Mouse (Mus musculus) liver, embryonic 11.5 days (tissue): ENCODE data around the gene Donson. TPM values are rescaled to one million over a fixed set of nuclear protein-coding genes. Genes with fewer than 3 reads are reported as not detected.

Experiments used
- ATAC-seq: fragments of 200-750 bp; cut with Nextera tagmentation; replicated peaks from 2 replicates; pipeline ENCODE4 v1.8.0; 2017; ENCODE audit warnings: moderate number of reproducible peaks, mild to moderate bottlenecking, moderate TSS enrichment, moderate library complexity; ENCODE audit not compliant: low FRiP score
- DNase-seq: peaks from one replicate; pipeline ENCODE4 v3.0.0-alpha.2; 2017; ENCODE audit warnings: low spot score
- H3K27ac ChIP-seq: fragments of 300-500 bp; sonication (generic); 2 replicates; pipeline ENCODE4 v1.5.1; 2014; ENCODE audit warnings: mild to moderate bottlenecking, low read depth, low read length, control low read depth
- H3K27me3 ChIP-seq: fragments of 300-500 bp; sonication (generic); replicated peaks from 2 replicates; pipeline ENCODE4 v1.6.1; 2014; ENCODE audit warnings: low read length, mixed read lengths; ENCODE audit not compliant: control insufficient read depth, insufficient read depth
- H3K36me3 ChIP-seq: fragments of 300-500 bp; sonication (generic); 2 replicates; pipeline ENCODE4 v1.6.1; 2014; ENCODE audit warnings: mild to moderate bottlenecking, low read length, moderate library complexity, mixed read lengths; ENCODE audit not compliant: control insufficient read depth, insufficient read depth
- H3K4me1 ChIP-seq: fragments of 300-500 bp; sonication (generic); replicated peaks from 2 replicates; pipeline ENCODE4 v1.6.1; 2014; ENCODE audit warnings: low read length, mixed read lengths; ENCODE audit not compliant: control insufficient read depth, insufficient read depth
- H3K4me2 ChIP-seq: fragments of 300-500 bp; sonication (generic); 2 replicates; pipeline ENCODE4 v1.6.1; 2014; ENCODE audit warnings: mild to moderate bottlenecking, control low read depth, moderate library complexity
- H3K4me3 ChIP-seq: fragments of 300-500 bp; sonication (generic); 2 replicates; pipeline ENCODE4 v1.5.1; 2014; ENCODE audit warnings: low read depth, low read length, control low read depth
- H3K9ac ChIP-seq: fragments of 300-500 bp; sonication (generic); 2 replicates; pipeline ENCODE4 v1.6.1; 2014; ENCODE audit warnings: low read depth, low read length, control low read depth
- H3K9me3 ChIP-seq: fragments of 300-500 bp; sonication (generic); 2 replicates; pipeline ENCODE4 v1.6.1; 2016; ENCODE audit warnings: low read length, inconsistent platforms, mixed read lengths; ENCODE audit not compliant: control insufficient read depth
- WGBS: fragments of 180-500 bp; shearing (Covaris S2); extraction: QIAGEN DNeasy Blood & Tissue Kit; methylation state at CpG from one replicate; pipeline ENCODE4 v1.1.7; 2014; 5-methylcytosine and 5-hydroxymethylcytosine counted together
- polyA plus RNA-seq: library from polyadenylated mRNA; unstranded; fragments of >200 nt; fragmentation: Nextera tagmentation; extraction: Ambion mirVana; gene quantifications from 2 replicates; pipeline ENCODE4 v1.2.1, GENCODE M21; 2014

Gene Donson
- polyA plus RNA-seq, 1 experiment from 2014 or later, result 38.3 TPM

DNA sequence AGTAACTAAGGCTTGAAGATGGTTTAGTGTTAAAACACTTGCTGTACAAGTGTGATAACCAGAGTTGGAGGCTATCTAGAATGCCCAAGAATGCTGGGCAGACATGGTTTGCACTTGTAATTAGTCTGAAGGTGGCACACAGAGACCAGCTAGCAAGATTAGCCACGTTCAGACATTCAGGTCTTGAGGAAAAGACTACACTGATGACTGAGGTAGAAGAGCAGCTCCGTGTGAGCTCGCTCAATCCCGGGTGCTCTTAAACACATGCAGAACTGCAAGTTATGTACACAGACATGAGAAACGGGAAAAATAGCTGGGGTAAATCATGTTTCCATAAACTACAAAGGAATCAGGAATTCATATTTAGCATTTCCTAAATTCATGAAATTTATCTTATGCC is 7.9 kb downstream of the Donson start:
- Histone ChIP-seq H3K4me2 (no peak overlapping the region), H3K4me3 (no peak overlapping the region), H3K4me1 (no peaks in the 10 kb centered on the region), H3K36me3 (peaks cover 54% of the 10 kb centered on the region), H3K9ac (no peak overlapping the region), H3K27ac (no peak overlapping the region), H3K9me3 (no peaks in the 10 kb centered on the region), H3K27me3 (no peaks in the 10 kb centered on the region)
- ATAC-seq (peak; percentile 24; the same call in 1 of the 2 replicates), DNase-seq (no peak)
- WGBS, result 80% methylated on average over 5 of the region's 5 CpGs

DNA sequence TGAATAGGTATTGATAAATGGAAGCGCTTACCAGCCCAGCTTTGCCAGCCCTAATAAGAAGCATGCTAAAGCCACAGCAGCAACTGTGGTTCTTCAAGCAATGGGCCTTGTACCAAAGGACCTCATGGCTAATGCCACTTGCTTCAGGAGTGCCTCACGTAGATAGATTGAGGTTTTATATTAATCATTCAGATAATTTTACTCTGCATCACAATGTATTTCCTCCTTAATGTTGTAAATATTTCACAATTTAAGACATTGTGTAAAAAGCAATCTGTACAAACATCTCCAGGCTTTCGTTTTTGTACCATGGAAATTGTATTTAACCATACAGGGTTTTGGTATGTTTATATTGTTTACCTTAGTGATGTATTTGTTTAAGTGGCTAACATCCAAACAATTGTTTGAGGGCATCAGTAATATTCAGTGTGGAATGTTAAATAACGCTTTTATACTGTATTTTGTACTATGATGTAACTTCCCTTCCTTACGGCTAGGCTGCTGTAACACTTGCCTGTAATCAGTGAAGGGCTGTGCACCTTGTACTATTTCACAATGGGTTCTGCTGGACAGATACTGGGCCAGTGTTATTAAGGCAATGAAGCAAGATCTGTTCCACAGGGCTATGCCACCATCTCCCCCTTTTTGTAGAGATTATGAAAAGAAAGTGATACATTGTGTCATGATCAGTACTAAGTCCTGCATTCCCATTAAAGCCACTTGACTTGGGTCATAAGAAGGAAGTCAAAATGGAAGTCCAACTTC is 10.2 kb downstream of the Donson start:
- Histone ChIP-seq H3K4me3 (no peak overlapping the region), H3K27me3 (no peaks in the 10 kb centered on the region), H3K9ac (no peak overlapping the region), H3K9me3 (no peaks in the 10 kb centered on the region), H3K27ac (no peak overlapping the region), H3K36me3 (peaks cover 49% of the 10 kb centered on the region), H3K4me2 (no peak overlapping the region), H3K4me1 (no peaks in the 10 kb centered on the region)
- DNase-seq (no peak), ATAC-seq (no peak; the same call in 1 of the 2 replicates)
- WGBS, result 87% methylated on average over 5 of the region's 5 CpGs

DNA sequence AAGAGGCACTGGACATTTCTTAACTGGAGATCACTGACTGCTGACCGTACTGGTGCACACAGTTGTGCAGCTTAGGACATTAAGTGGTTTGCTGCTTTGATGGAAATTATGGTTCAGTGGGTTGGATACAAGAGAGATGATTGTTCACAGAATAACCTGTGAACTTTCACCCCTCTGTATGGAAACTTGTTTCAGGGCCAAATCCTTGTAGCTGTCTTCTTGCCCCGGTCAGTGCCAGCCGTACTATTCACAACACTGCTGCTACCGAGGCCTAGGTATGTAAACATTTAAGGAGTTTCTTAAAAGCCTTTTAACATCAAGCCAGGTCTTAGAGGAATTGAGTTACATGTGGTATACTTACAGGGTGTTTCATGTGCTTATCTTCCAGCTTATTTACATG is 14.1 kb downstream of the Donson start:
- Histone ChIP-seq H3K27ac (no peak overlapping the region), H3K36me3 (peaks cover 58% of the 10 kb centered on the region), H3K27me3 (no peaks in the 10 kb centered on the region), H3K4me2 (no peak overlapping the region), H3K4me3 (no peak overlapping the region), H3K4me1 (no peaks in the 10 kb centered on the region), H3K9ac (no peak overlapping the region), H3K9me3 (no peaks in the 10 kb centered on the region)
- WGBS, result 89% methylated on average over 4 of the region's 4 CpGs
- ATAC-seq (no peak), DNase-seq (no peak)

DNA sequence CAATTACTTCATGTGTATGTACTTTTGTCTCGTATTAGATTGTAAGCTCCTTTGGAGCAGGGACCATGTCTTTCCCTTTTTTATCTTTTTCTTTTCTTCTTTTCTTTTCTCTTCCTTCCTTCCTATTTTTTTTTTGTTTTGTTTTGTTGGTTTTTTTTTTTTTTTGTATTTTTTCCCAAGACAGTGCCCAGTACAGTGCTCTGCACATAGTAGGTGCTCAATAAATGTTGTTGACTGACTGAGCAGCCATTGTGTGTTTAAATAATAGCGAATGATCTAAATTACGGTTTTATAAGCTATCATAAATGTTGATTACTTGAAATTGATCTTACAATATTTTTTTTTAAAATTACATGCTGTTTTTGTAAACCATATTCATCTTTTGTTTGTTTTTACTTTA is 24.8 kb downstream of the Donson start:
- Histone ChIP-seq H3K36me3 (peaks cover 57% of the 10 kb centered on the region), H3K9me3 (no peaks in the 10 kb centered on the region), H3K27me3 (no peaks in the 10 kb centered on the region), H3K4me2 (no peak overlapping the region), H3K4me1 (no peaks in the 10 kb centered on the region), H3K27ac (no peak overlapping the region), H3K4me3 (no peak overlapping the region), H3K9ac (no peak overlapping the region)
- no peak for DNase-seq
- ATAC-seq, result no peak
- WGBS, result 95% methylated on average over 3 of the region's 3 CpGs

DNA sequence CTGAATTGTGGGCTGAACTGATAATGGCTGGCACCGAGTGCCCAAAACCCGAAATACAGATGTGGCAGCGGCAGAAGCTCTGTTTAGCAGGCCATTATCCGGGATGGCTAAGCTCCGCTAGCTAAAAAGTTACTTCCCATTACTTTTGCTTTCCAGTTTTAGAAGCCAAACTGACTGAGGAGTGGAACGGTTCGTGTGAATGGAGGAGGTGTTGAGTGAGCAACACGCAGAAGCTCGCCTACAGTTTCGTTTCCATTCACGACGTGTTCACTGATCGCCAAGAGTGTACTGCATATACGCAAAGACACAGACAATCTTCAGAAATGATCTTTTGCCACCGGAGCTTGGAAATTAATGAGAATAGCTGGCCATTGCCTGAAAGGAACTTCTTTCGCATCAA is 26.2 kb downstream of the Donson start:
- Histone ChIP-seq H3K27ac (no peak overlapping the region), H3K4me3 (no peak overlapping the region), H3K36me3 (peaks cover 71% of the 10 kb centered on the region), H3K9me3 (no peaks in the 10 kb centered on the region), H3K27me3 (no peaks in the 10 kb centered on the region), H3K4me2 (no peak overlapping the region), H3K9ac (no peak overlapping the region), H3K4me1 (no peaks in the 10 kb centered on the region)
- DNase-seq, result no peak
- no peak for ATAC-seq
- 96% methylated on average over 16 of the region's 16 CpGs for WGBS

DNA sequence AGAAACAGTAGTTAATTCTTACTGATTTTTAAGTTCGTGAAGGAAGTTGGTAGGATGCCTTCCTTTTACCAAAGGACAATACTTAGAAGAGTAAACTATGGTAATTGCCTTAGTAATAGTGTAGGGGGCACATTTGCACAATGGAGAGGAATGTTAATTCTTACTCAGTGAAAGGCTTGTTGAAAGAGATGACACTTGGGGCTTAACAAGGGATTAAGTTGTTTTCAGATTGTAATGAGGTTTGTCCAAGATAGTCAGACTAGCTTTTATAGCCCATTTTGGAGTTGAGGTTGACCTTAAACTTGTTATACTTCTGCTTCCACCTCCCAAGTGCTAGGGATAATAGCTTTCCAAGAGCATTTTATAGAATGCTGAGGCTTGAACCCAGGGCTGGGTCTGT is 27.2 kb downstream of the Donson start:
- ATAC-seq, result no peak
- Histone ChIP-seq H3K27me3 (no peaks in the 10 kb centered on the region), H3K9ac (no peak overlapping the region), H3K4me3 (no peak overlapping the region), H3K4me2 (no peak overlapping the region), H3K9me3 (no peaks in the 10 kb centered on the region), H3K36me3 (peaks cover 73% of the 10 kb centered on the region), H3K4me1 (no peaks in the 10 kb centered on the region), H3K27ac (no peak overlapping the region)
- no peak for DNase-seq
- 82% methylated on average over 1 of the region's 1 CpGs for WGBS

DNA sequence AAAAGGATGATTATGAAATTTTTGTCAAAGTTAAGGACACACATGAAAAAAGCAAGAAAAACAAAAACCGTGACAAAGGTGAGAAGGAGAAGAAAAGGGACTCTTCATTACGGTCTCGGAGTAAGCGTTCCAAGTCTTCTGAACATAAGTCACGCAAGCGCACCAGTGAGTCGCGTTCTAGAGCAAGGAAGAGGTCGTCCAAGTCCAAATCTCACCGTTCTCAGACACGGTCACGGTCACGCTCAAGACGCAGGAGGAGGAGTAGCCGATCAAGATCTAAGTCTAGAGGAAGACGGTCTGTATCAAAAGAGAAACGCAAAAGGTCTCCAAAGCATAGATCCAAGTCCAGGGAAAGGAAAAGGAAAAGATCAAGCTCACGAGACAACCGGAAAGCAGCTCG is 28.8 kb downstream of the Donson start:
- H3K9me3 ChIP-seq, result no peaks in the 10 kb centered on the region
- no peak overlapping the region for H3K4me2 ChIP-seq
- H3K36me3 ChIP-seq, result peaks cover 75% of the 10 kb centered on the region
- no peak overlapping the region for H3K9ac ChIP-seq
- no peak overlapping the region for H3K27ac ChIP-seq
- no peak for DNase-seq
- H3K27me3 ChIP-seq, result no peaks in the 10 kb centered on the region
- 96% methylated on average over 20 of the region's 20 CpGs for WGBS
- no peak overlapping the region for H3K4me3 ChIP-seq
- no peaks in the 10 kb centered on the region for H3K4me1 ChIP-seq
- ATAC-seq, result no peak

DNA sequence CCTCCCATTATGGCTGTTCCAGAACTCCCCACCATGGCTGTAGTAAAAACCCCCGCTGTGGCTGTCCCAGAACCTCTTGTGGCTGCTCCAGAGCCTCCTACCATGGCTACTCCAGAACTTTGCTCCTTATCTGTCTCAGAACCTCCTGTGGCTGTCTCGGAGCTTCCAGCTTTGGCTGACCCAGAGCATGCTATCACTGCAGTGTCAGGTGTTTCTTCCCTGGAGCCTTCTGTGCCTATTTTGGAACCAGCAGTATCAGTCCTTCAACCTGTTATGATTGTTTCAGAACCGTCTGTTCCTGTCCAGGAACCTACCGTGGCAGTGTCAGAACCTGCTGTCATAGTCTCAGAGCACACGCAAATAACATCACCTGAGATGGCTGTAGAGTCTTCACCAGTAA is 30.1 kb downstream of the Donson start:
- no peaks in the 10 kb centered on the region for H3K27me3 ChIP-seq
- H3K4me3 ChIP-seq, result no peak overlapping the region
- H3K4me1 ChIP-seq, result no peaks in the 10 kb centered on the region
- DNase-seq, result no peak
- peaks cover 73% of the 10 kb centered on the region for H3K36me3 ChIP-seq
- 92% methylated on average over 5 of the region's 5 CpGs for WGBS
- H3K9me3 ChIP-seq, result no peaks in the 10 kb centered on the region
- ATAC-seq, result no peak
- no peak overlapping the region for H3K4me2 ChIP-seq
- no peak overlapping the region for H3K27ac ChIP-seq
- H3K9ac ChIP-seq, result no peak overlapping the region

DNA sequence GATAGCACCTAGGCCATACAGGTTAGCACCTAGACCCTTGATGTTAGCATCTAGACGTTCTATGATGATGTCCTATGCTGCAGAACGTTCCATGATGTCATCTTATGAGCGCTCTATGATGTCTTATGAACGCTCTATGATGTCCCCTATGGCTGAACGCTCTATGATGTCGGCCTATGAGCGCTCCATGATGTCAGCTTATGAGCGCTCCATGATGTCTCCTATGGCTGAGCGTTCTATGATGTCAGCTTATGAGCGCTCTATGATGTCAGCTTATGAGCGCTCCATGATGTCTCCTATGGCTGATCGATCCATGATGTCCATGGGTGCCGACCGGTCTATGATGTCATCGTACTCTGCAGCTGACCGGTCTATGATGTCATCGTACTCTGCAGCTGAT is 31.3 kb downstream of the Donson start:
- Histone ChIP-seq H3K27ac (no peak overlapping the region), H3K27me3 (no peaks in the 10 kb centered on the region), H3K4me2 (no peak overlapping the region), H3K36me3 (peaks cover 73% of the 10 kb centered on the region), H3K4me3 (no peak overlapping the region), H3K9me3 (no peaks in the 10 kb centered on the region), H3K9ac (no peak overlapping the region), H3K4me1 (0 out of 2 replicates have a peak, but pooled peaks cover under 1% of the 10 kb centered on the region)
- ATAC-seq, result no peak
- DNase-seq, result no peak
- WGBS, result 97% methylated on average over 17 of the region's 17 CpGs
